Mouse (Mus musculus) neural tube, postnatal 0 days (tissue): ENCODE measurements around the gene Ccdc27. TPM values are rescaled to one million over a fixed set of nuclear protein-coding genes. Genes with fewer than 3 reads are reported as not detected.

Experiments
- polyA plus RNA-seq: library from polyadenylated mRNA; unstranded; fragments of >200 nt; fragmentation: Nextera tagmentation; extraction: Ambion mirVana; gene quantifications from 2 replicates; pipeline ENCODE4 v1.2.1, GENCODE M21; 2015

The Ccdc27 gene
- polyA plus RNA-seq: not detected in 2 replicates

DNA sequence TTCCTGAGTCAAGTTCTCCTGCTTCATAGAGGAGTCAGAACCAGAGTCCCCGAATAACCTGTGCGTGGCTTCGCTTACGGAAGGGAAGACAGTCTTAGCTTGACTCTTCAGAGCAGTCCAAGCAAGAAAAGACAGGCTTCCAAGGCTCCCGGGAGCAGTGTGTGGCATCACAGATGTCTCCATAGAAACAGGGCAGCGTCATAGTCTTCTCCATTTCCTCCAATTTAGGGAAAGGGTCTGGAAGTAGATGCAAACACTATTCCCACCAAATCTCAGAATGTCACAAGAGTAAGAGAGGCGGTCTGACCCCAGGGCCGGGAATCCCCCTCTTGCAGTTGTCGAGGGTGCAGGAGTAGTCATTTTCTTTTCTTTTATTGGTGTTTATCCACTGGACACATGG lies at the start of gene Ccdc27:
Ccdc27 (minus strand) TSS at position 101 of the 400 bp plus-strand sequence.

DNA sequence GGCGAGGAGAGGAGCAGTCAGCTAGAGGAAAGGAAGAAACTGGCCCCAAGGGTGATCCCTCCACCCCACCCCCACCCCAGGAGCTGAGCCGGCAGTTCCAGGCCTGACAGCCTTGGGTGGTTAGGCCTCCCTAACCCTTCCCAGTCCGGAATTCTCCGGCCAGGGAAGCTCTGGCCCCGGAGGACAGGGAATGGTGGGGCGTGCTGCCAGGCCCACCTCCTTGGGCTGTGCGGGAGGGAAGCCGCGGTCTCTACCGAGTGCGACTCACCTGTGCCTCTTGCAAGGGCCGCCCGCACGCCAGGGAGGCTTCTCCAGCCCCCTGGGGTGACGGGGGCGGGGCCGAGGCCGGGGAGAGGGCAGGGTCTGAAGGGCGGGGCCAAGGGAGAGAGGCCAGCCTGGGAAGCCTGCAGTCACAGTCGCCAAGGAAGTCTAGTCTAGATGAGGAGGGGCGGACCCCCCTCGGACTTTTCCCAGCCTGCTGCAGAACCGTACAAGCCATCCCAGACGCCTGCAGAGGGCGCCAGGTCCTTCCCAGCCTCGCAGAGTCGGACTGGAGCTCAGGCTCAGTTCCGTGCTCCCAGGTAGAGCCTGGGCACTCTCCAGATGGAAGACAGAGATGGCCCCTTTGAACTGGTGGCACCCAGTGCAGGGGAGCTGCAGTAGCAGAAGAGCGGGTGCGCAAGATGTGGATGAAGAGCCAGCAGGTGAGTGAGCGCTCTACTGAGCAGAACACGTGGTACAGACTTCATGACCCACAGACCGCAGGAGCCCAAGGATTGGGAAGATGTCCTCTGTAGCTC lies 16.6 kb downstream of the Ccdc27 start, which contains the start of gene Smim1:
Smim1 (minus strand) TSS at position 590 of the 800 bp plus-strand sequence.

DNA sequence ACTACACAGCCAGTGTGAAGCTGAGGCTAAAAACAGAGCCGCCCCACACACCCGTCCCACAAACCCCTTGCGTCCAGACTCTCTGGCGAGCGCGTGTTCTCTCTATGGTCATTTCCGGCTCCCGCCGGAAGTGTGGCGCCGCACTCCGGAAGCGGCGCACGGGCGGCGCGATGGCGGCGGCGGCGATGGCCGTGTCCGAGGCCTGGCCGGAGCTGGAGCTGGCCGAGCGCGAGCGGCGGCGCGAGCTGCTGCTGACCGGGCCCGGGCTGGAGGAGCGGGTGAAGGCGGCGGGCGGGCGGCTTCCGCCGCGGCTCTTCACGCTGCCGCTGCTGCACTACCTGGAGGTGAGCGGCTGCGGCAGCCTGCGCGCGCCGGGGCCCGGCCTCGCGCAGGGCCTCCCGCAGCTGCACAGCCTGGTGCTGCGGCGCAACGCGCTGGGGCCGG lies 30.8 kb downstream of the Ccdc27 start, which contains the start of gene Lrrc47:
Lrrc47 (plus strand) TSS at position 86 of the 444 bp plus-strand sequence.

Other genes starting within 250 kb of the Ccdc27 start
- 48.7 and 56.2 TPM in 2 replicates for gene A430005L14Rik, start 85.4 kb downstream of the Ccdc27 start, polyA plus RNA-seq
- gene Dffb, start 67.6 kb downstream of the Ccdc27 start, polyA plus RNA-seq: 10.0 and 10.5 TPM in 2 replicates
- 10.7 and 13.1 TPM in 2 replicates for gene Cep104, start 67.5 kb downstream of the Ccdc27 start, polyA plus RNA-seq
- gene Lrrc47, start 30.9 kb downstream of the Ccdc27 start, polyA plus RNA-seq: 20.9 and 25.1 TPM in 2 replicates
- 23.3 and 26.0 TPM in 2 replicates for gene Smim1, start 16.4 kb downstream of the Ccdc27 start, polyA plus RNA-seq
- gene Trp73, start 97.5 kb upstream of the Ccdc27 start, polyA plus RNA-seq: 0.14 and 0.18 TPM in 2 replicates
- 27.7 and 31.4 TPM in 2 replicates for gene Wrap73, start 99.7 kb upstream of the Ccdc27 start, polyA plus RNA-seq
- 241 and 247 TPM in 2 replicates for gene Tprgl, start 118.0 kb upstream of the Ccdc27 start, polyA plus RNA-seq
- gene Megf6, start 128.1 kb upstream of the Ccdc27 start, polyA plus RNA-seq: 7.1 and 7.2 TPM in 2 replicates